Mouse (Mus musculus) ES-Bruce4 (cell line): ENCODE results near the gene Agpat3. TPM values are rescaled to one million over a fixed set of nuclear protein-coding genes. Genes with fewer than 3 reads are reported as not detected.

Source experiments
- H3K27ac ChIP-seq: 2 replicates; pipeline ENCODE4 v1.5.1; 2012; ENCODE audit warnings: low read length, inconsistent platforms; ENCODE audit not compliant: insufficient read depth
- H3K27me3 ChIP-seq: 2 replicates; pipeline ENCODE4 v1.6.1; 2012; ENCODE audit warnings: mild to moderate bottlenecking, low read length, inconsistent platforms; ENCODE audit not compliant: control insufficient read depth, poor library complexity, insufficient read depth, severe bottlenecking
- H3K36me3 ChIP-seq: 2 replicates; pipeline ENCODE4 v1.6.1; 2012; ENCODE audit warnings: inconsistent platforms, mild to moderate bottlenecking, low read length, moderate library complexity; ENCODE audit not compliant: control insufficient read depth, poor library complexity, insufficient read depth, severe bottlenecking
- H3K4me1 ChIP-seq: one replicate; pipeline ENCODE4 v1.8.1; 2011; ENCODE audit warnings: low read length; ENCODE audit not compliant: control insufficient read depth, insufficient read depth
- H3K4me3 ChIP-seq: 2 replicates; pipeline ENCODE4 v1.5.1; 2011; ENCODE audit warnings: low read depth, mild to moderate bottlenecking, low read length
- H3K9ac ChIP-seq: 2 replicates; pipeline ENCODE4 v1.6.1; 2012; ENCODE audit warnings: low read depth, mild to moderate bottlenecking, inconsistent platforms; ENCODE audit not compliant: poor library complexity, severe bottlenecking
- H3K9me3 ChIP-seq: replicated peaks from 2 replicates; pipeline ENCODE4 v1.6.1; 2012; ENCODE audit warnings: mild to moderate bottlenecking, low read length, inconsistent platforms; ENCODE audit not compliant: control insufficient read depth, poor library complexity, insufficient read depth, severe bottlenecking
- CTCF ChIP-seq: IDR thresholded peaks from one replicate; pipeline ENCODE4 v1.8.1; 2011; ENCODE audit warnings: low read depth, low read length
- EP300 ChIP-seq: IDR thresholded peaks from 2 replicates; pipeline ENCODE4 v1.6.1; 2011; ENCODE audit warnings: low read depth, low read length; ENCODE audit not compliant: insufficient read depth
- POLR2A ChIP-seq: IDR thresholded peaks from one replicate; pipeline ENCODE4 v1.8.1; 2011; ENCODE audit warnings: low read length; ENCODE audit not compliant: insufficient read depth
- polyA plus RNA-seq: library from polyadenylated mRNA; stranded (reverse); fragments of >200 nt; gene quantifications from 2 replicates; pipeline ENCODE4 v1.2.4, GENCODE M21; 2011; ENCODE audit warnings: low read depth; ENCODE audit not compliant: missing spikeins, insufficient read depth, insufficient read length

Gene Agpat3
- polyA plus RNA-seq, 1 experiment = 56.0 TPM

DNA sequence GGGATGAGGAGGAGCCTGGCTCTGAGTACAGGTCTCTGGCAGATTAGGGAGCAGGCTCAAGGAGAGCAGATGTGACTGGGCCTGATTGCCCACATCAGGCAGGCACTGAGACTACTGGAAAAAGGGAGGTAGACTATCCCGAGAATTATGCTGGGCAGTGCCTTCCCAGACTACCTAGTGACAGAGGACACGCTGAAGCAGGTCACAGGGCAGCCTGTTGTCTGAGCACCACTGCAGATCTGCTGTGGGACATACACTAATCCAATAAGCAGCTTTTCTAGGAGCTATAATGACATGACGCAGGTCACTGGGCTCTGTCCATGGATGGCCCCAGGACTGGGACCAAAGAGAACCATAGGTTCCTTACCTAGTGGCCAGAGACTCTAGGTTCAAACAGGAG lies 44.9 kb downstream of the Agpat3 start:
- no peaks in the 10 kb centered on the region for H3K36me3 ChIP-seq
- H3K9ac ChIP-seq = no peak overlapping the region
- TF ChIP-seq EP300 (no peak), POLR2A (no peak), CTCF (no peak)
- no peaks in the 10 kb centered on the region for H3K27me3 ChIP-seq
- peaks cover 3% of the 10 kb centered on the region for H3K4me1 ChIP-seq
- H3K27ac ChIP-seq = no peak overlapping the region
- no peaks in the 10 kb centered on the region for H3K9me3 ChIP-seq
- no peak overlapping the region for H3K4me3 ChIP-seq

DNA sequence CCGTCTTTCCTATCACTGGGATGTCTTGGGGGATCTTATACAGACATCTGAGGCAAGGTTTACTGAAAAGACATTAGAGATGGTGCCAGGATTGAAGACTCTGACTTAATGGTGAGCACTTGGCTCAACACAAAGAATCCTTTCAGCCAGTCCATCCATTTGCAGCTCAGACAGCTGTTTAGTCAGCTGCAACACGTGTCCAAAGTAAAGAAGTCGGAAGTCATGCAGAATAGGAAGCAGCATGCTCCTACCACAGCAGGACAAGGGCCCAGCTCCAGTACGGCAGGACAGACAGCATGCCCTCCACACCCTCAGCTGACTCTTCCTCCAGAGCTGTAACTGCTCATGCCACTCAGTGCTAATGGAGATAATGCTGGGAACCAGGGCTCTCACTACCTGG lies 46.3 kb downstream of the Agpat3 start:
- TF ChIP-seq EP300 (no peak), CTCF (no peak), POLR2A (no peak)
- H3K4me3 ChIP-seq = no peak overlapping the region
- no peak overlapping the region for H3K9ac ChIP-seq
- no peaks in the 10 kb centered on the region for H3K4me1 ChIP-seq
- H3K27ac ChIP-seq = no peak overlapping the region
- H3K9me3 ChIP-seq = no peaks in the 10 kb centered on the region
- no peaks in the 10 kb centered on the region for H3K36me3 ChIP-seq
- H3K27me3 ChIP-seq = no peaks in the 10 kb centered on the region

- no peak overlapping the region for H3K27ac ChIP-seq
- TF ChIP-seq EP300 (no peak), POLR2A (no peak), CTCF (no peak)
- no peaks in the 10 kb centered on the region for H3K9me3 ChIP-seq
- H3K9ac ChIP-seq = no peak overlapping the region
- no peaks in the 10 kb centered on the region for H3K27me3 ChIP-seq
- H3K4me1 ChIP-seq = no peaks in the 10 kb centered on the region
- no peaks in the 10 kb centered on the region for H3K36me3 ChIP-seq
- H3K4me3 ChIP-seq = no peak overlapping the region
These were observed 47.3 kb downstream of the Agpat3 start for GRCm38 (mm10) chr10:78304996-78305395.

DNA sequence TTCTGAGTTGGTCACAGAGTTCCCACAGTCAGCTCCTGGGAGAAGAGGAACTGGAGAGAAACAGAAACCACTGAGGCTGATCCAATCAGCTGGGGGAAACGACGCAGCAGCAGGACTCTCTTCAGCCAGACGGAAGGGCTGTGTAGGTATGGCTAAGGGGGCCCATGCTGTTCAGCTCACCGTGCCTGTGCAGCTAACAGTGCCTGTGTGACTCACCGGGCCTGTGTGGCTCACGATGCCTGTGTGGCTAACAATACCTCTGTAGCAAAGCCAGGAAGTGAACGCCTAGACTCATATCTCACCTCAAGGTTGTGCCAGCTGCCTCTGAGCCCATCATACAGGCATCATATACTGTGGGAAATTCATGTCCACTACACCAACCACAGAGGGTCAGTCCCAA lies 48.6 kb downstream of the Agpat3 start:
- Histone ChIP-seq H3K27ac (no peak overlapping the region), H3K4me1 (no peaks in the 10 kb centered on the region), H3K27me3 (no peaks in the 10 kb centered on the region), H3K9ac (no peak overlapping the region), H3K36me3 (no peaks in the 10 kb centered on the region), H3K9me3 (no peaks in the 10 kb centered on the region), H3K4me3 (no peak overlapping the region)
- TF ChIP-seq EP300 (no peak), POLR2A (no peak), CTCF (no peak)

- no peak for TF ChIP-seq CTCF
- TF ChIP-seq EP300 = no peak
- TF ChIP-seq POLR2A = no peak
- H3K36me3 ChIP-seq = no peaks in the 10 kb centered on the region
- no peaks in the 10 kb centered on the region for H3K27me3 ChIP-seq
- H3K27ac ChIP-seq = no peak overlapping the region
- no peak overlapping the region for H3K4me3 ChIP-seq
- no peaks in the 10 kb centered on the region for H3K9me3 ChIP-seq
- H3K9ac ChIP-seq = no peak overlapping the region
- H3K4me1 ChIP-seq = no peaks in the 10 kb centered on the region
These were observed 52.2 kb downstream of the Agpat3 start for GRCm38 (mm10) chr10:78300061-78300460.

DNA sequence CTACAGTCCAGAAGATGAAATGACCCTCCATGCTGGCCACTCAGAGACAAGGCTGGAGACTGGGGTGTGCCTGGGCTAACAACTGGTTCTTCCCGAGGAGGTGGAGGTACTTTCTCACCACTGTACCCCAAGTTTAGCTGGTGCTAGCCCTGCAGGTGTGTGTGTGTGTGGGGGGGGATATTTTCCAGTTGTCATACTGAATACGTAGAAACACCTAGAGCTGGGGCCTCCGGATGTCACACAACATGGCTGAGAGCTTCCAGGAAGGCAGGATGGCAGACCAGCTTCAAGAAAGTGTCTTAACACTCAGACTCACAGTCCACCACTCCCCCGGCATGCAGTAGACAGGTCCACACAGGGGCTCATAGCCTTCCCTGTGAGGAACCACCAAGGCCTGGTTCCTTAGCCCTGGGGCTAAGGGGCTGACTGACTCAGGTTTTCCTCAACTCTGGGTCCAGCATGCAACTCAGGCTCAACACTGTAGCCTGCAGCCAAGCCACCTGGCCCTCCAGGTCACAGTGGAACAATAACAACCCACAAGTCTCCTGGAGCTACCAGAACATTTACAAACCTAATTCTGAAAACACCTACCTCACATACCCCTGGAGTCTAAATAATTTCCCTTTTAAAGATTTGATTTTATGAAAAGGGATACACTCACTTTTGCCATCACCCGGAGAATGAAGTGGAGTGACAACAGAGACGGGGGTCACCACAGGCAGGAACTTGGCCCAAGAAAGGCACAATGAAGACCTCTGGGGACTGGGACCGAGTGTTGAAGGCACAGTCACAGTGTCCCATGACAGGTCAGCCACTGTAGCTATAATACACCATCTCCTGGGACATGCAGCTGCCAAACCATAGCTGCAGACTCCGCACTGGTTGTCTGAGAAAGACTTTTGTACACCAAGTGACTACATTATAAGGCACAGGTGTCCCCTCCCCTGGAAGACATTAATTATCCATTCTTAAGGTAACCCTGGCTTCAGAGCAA lies 53.3 kb downstream of the Agpat3 start:
- H3K27me3 ChIP-seq = no peaks in the 10 kb centered on the region
- H3K4me3 ChIP-seq = no peak overlapping the region
- H3K9ac ChIP-seq = no peak overlapping the region
- TF ChIP-seq EP300 (no peak), CTCF (no peak), POLR2A (no peak)
- no peak overlapping the region for H3K27ac ChIP-seq
- no peaks in the 10 kb centered on the region for H3K4me1 ChIP-seq
- no peaks in the 10 kb centered on the region for H3K36me3 ChIP-seq
- no peaks in the 10 kb centered on the region for H3K9me3 ChIP-seq
